Mouse (Mus musculus) monocyte, adult 5-6 weeks (primary cell): ENCODE measurements at regions not wholly inside any gene's neighbourhood (a gene's known extent, or its start where the extent isn't known, plus 50 kb on each side); places are given as distances from the start of the nearest gene placed in this dataset.

Source experiments
- ATAC-seq: fragments of 153-309, 156-312 bp; replicated peaks from 2 replicates; pipeline ENCODE4 v1.8.0; 2017; ENCODE audit warnings: mild to moderate bottlenecking; ENCODE audit not compliant: low TSS enrichment, insufficient number of reproducible peaks, severe bottlenecking, poor library complexity, low FRiP score

DNA sequence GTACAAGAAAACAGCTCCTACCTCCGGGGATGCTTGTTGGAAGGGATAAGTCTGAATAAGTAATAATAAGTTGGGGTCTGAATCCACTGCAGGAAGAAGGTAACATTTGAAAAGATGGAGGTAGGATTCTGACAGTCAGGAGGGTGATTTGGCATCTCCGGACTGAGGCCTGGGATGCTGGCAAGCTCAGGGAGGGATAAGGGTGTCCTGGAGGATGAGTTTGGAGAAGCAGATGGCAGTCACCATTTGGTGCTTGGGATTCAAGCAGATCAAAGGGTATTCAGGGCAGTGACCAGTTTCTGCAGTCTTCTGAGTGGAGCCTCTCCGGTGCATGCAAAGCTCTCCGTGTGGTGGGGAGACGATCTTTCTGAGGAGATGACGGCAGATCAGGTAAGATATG lies 62.9 kb upstream of the Gm2310 start:
- ATAC-seq = no peak

DNA sequence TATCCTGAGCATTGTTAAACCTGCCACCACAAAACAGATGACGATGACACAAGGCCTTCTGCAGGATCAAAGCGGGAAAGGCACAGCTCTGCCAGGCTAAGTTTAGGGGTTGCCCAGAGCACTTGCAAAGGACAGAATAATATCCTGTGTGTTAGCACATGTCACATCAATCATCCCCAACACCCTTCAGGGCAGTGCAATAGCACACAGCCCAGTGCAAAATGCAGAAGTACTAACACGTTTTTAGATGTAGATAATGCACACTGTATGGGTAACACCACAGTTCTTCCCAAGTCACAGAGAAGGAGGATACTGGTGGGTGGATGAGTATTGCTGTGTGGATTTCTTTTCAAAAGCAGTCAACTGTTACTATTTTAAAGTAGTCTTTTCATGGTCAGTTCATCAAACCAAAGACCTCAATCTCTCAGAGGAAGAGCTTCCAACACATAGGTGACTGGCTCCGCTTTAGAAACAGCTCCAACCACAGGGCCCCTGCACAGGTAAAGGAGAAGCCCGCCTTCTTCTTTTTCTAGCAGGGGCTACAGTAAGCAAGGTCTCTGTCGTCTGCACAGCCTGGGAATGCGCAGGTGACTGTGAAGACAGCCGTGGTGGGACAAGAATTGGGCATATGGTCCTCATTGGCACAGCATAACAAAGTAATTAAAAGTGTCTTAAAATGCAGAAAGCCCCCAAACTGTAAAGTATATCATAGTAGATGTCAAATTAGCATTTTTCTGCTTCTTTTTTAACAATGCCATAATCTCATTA lies 61.6 kb upstream of the Gm2310 start:
- no peak for ATAC-seq

DNA sequence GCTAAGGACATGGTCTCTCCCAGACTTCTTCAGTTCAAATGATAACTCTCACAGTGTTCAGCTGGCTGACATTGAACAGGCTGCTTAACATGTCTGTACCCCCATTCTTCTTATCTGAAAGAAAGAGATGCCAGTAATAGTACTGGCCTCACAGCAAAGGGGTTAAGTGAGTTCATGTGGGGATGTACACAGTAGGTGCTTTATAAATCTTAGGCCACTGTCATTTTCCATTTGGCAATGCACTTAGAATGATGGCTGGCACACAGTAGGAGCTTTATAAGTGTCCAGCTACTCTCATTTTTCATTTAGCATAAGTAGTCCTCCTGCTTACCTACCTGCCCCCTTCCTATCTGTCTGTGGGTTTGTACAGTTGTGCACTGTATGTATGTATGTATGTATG lies 60.3 kb upstream of the Gm2310 start:
- ATAC-seq = no peak

DNA sequence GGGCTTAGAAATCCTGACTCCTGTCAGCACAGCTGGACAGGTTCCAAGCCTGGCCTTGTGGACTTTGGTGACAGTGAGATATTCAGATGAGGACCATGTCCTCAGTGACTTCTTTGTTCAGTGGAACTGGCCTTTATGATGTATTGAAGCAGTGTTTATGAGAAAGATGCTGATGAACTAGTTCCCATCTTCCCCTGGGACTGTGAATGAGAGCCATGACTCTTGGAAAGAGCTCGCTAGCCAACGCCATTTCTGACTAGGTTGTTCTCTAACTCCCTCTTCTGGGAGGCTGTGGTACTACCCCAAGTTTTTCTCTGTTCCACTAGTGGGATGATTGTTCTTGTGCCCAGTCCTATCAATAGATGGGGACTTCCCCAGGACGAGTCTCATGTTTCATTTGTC lies 57.7 kb upstream of the Gm2310 start:
- peak; percentile 66; the same call in 1 of the 2 replicates for ATAC-seq

DNA sequence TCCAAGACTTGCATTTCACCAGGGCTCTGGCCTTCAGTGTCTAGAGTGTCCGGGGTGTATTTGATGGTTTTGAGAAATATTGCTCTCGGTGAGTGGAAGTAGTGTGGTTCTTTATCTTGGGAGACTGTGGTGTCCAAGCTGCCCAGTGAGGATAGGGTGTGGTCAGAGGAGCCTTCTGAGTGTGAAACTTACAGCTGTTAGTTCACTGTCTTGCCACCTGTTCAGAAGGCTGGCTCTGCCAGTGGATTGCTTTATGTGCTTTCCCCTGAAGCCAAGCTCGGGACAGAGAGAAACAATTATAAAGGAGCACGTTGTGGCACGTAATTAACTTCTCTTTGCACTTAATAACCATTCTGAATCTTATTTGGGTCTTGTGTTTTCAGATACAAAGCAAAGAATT lies 57.2 kb upstream of the Gm2310 start:
- no peak for ATAC-seq

GRCm38 (mm10) chr15:8569617-8570016 lies 49.9 kb upstream of the Gm2310 start:
- 0 out of 2 replicates have a peak, but pooled peaks have one; percentile 31 for ATAC-seq
